Mouse (Mus musculus) lung, embryonic 15.5 days (tissue): ENCODE data around the gene Nmnat1. TPM values are rescaled to one million over a fixed set of nuclear protein-coding genes. Genes with fewer than 3 reads are reported as not detected.
"Not testable (repeated sequence)": the region's sequence is repeated elsewhere in the genome, so short reads cannot be mapped to it uniquely, and the experiment has no call there.

Source experiments
- ATAC-seq: fragments of 200-750 bp; cut with Nextera tagmentation; 2 replicates; pipeline ENCODE4 v1.8.0; 2017; ENCODE audit warnings: moderate number of reproducible peaks, borderline replicate concordance; ENCODE audit not compliant: low FRiP score, low TSS enrichment; ENCODE audit errors: extremely low read depth
- H3K27ac ChIP-seq: fragments of 300-500 bp; sonication (generic); 2 replicates; pipeline ENCODE4 v1.5.1; 2015; ENCODE audit warnings: moderate library complexity, mild to moderate bottlenecking, inconsistent platforms
- H3K27me3 ChIP-seq: fragments of 300-500 bp; sonication (generic); 2 replicates; pipeline ENCODE4 v1.6.1; 2015; ENCODE audit warnings: inconsistent platforms
- H3K36me3 ChIP-seq: fragments of 300-500 bp; sonication (generic); 2 replicates; pipeline ENCODE4 v1.6.1; 2015; ENCODE audit warnings: inconsistent platforms
- H3K4me1 ChIP-seq: fragments of 300-500 bp; sonication (generic); 2 replicates; pipeline ENCODE4 v1.6.1; 2015; ENCODE audit warnings: inconsistent platforms
- H3K4me2 ChIP-seq: fragments of 300-500 bp; sonication (generic); 2 replicates; pipeline ENCODE4 v1.6.1; 2015; ENCODE audit warnings: inconsistent platforms, mild to moderate bottlenecking, moderate library complexity
- H3K4me3 ChIP-seq: fragments of 300-500 bp; sonication (generic); 2 replicates; pipeline ENCODE4 v1.5.1; 2015; ENCODE audit warnings: mild to moderate bottlenecking, inconsistent platforms
- H3K9ac ChIP-seq: fragments of 300-500 bp; sonication (generic); 2 replicates; pipeline ENCODE4 v1.6.1; 2015; ENCODE audit warnings: inconsistent platforms
- H3K9me3 ChIP-seq: fragments of 300-500 bp; sonication (generic); 2 replicates; pipeline ENCODE4 v1.6.1; 2016; ENCODE audit warnings: inconsistent platforms
- WGBS: fragments of 180-500 bp; shearing (Covaris S2); methylation state at CpG from one replicate; pipeline ENCODE4 v1.1.7; 2015; 5-methylcytosine and 5-hydroxymethylcytosine counted together
- polyA plus RNA-seq: library from polyadenylated mRNA; unstranded; fragments of >200 nt; fragmentation: Nextera tagmentation; extraction: Ambion mirVana; gene quantifications from 2 replicates; pipeline ENCODE4 v1.2.1, GENCODE M21; 2015

Nmnat1 gene
- polyA plus RNA-seq, 1 experiment from 2014 or later, result 11.2 TPM

DNA sequence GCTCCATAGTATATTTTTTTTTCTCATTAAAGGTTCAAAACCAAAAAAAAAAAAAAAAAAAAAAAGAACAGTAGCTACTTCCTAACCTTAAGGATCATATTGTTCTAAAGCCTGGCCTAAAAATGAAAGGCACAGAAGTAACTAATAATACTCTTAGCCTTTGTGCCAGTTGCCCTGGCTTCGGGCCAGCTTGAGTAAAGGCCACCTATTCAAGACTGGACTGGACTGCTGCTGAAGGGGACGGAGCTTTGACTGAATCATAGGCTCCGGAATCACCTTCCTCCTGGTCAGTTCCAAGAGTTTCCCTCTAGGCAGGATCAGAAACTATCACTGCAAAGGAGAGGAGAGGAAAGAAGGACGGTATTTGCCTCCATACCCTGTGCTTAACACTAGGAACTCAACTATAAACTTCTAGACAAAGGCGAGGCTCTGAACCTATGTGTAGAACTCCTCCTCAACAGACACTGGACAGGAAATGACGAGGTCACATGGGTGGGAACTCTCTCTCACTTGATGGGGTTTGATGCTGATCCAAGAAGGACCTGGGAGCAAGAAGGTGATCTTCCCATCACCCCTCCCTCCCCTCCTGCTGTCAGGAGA, 27.1 kb downstream of the Nmnat1 start:
- Histone ChIP-seq H3K27ac (no peak overlapping the region), H3K9ac (no peak overlapping the region), H3K4me2 (no peak overlapping the region), H3K4me3 (no peak overlapping the region), H3K36me3 (no peaks in the 10 kb centered on the region), H3K9me3 (no peaks in the 10 kb centered on the region), H3K27me3 (no peaks in the 10 kb centered on the region), H3K4me1 (peaks cover 7% of the 10 kb centered on the region; the same call in 1 of the 2 replicates)
- ATAC-seq, result no peak
- 70% methylated on average over 6 of the region's 6 CpGs for WGBS

DNA sequence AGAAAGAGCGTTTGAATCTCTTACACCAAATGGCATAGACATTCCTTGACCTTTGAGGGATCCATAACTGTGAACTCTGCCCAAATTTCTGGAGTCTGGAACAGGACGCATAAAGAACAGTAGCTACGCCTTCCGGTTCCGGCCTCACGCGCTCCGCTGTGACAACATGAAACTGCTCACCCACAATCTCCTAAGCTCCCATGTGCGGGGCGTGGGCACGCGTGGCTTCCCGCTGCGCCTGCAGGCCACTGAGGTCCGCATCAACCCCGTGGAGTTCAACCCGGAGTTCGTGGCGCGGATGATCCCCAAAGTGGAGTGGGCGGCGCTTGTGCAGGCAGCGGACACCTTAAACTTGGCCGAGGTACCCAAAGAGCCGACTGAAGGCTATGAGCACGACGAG, 27.8 kb downstream of the Nmnat1 start:
- ATAC-seq, H3K27me3 ChIP-seq: not testable (repeated sequence)

DNA sequence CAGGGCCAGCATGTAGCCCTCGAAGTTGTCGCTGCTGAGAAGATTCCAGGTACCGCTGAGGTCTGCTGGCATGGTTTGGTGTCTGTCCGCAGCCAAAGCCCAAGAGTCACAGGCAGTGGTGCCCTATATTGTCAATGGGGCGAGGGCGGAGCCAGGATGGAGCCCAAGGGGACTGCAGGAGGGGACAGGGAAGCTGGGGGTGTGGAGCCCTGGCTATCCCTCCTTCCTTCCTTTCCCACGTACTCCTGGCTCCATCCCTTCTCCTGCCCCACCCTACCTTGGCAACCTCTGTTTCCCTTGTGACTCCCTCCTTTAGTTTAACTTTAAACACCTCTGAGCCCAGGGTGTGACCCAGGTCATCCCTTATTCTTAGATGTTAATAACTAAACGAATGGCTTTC, 30.1 kb downstream of the Nmnat1 start, which contains the start of gene Rbp7:
Rbp7 (minus strand) TSS at position 100 of the 400 bp plus-strand sequence.
- no peaks in the 10 kb centered on the region for H3K9me3 ChIP-seq
- no peaks in the 10 kb centered on the region for H3K4me1 ChIP-seq
- no peak within 1 kb of the TSS for H3K9ac ChIP-seq
- 51% methylated on average over 8 of the region's 8 CpGs for WGBS
- no peaks in the 10 kb centered on the region for H3K36me3 ChIP-seq
- no peak within 1 kb of the TSS for H3K4me3 ChIP-seq
- no peaks in the 10 kb centered on the region for H3K27me3 ChIP-seq
- no peak for ATAC-seq
- no peak within 1 kb of the TSS for H3K4me2 ChIP-seq
- no peak within 1 kb of the TSS for H3K27ac ChIP-seq

More for the DNA sequence above, 27.8 kb downstream of the Nmnat1 start:
- H3K9ac ChIP-seq, H3K4me1 ChIP-seq, H3K27ac ChIP-seq, H3K4me2 ChIP-seq, H3K9me3 ChIP-seq, H3K36me3 ChIP-seq, H3K4me3 ChIP-seq: not testable (repeated sequence)
- WGBS, result 79% methylated on average over 27 of the region's 27 CpGs

GRCm38 (mm10) chr4:149454263-149454662, 30.7 kb downstream of the Nmnat1 start:
- 75% methylated on average over 17 of the region's 17 CpGs for whole genome bisulfite sequencing
- no peak overlapping the region for H3K4me3 ChIP-seq
- ATAC-seq, result no peak

GRCm38 (mm10) chr4:149453656-149454055, 31.3 kb downstream of the Nmnat1 start:
- Histone ChIP-seq H3K9me3 (no peaks in the 10 kb centered on the region), H3K4me2 (no peak overlapping the region), H3K27ac (no peak overlapping the region), H3K4me3 (no peak overlapping the region), H3K9ac (no peak overlapping the region), H3K4me1 (no peaks in the 10 kb centered on the region), H3K36me3 (no peaks in the 10 kb centered on the region), H3K27me3 (no peaks in the 10 kb centered on the region)
- ATAC-seq, result no peak
- 73% methylated on average over 4 of the region's 4 CpGs for WGBS

More at GRCm38 (mm10) chr4:149454263-149454662, 30.7 kb downstream of the Nmnat1 start:
- H3K9me3 ChIP-seq, result no peaks in the 10 kb centered on the region
- no peak overlapping the region for H3K4me2 ChIP-seq
- H3K27ac ChIP-seq, result no peak overlapping the region
- no peaks in the 10 kb centered on the region for H3K4me1 ChIP-seq
- H3K36me3 ChIP-seq, result no peaks in the 10 kb centered on the region
- no peaks in the 10 kb centered on the region for H3K27me3 ChIP-seq
- no peak overlapping the region for H3K9ac ChIP-seq

DNA sequence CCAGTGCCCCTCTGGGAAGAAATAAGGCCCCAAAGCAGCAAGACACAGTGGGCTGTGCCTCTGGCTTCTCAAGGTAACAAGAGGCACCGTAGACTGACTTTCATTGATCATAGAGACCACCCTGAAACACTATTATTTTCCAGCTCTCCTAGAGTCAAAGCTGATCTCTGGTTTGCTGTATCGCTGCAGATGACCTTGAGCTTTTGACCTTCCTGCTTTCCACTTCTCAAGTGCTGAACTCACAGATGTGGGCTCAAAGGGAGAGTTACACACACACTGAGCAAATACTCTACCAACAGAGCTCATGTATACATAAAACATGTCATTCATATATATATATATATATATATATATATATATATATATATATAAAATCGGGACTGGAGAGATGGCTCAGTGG, 34.4 kb downstream of the Nmnat1 start:
- H3K4me3 ChIP-seq, result no peak overlapping the region
- peaks cover 6% of the 10 kb centered on the region for H3K4me1 ChIP-seq
- WGBS, result 63% methylated on average over 3 of the region's 3 CpGs
- no peaks in the 10 kb centered on the region for H3K9me3 ChIP-seq
- no peak for ATAC-seq
- no peak overlapping the region for H3K27ac ChIP-seq
- H3K4me2 ChIP-seq, result no peak overlapping the region
- H3K27me3 ChIP-seq, result no peaks in the 10 kb centered on the region
- H3K9ac ChIP-seq, result no peak overlapping the region
- no peaks in the 10 kb centered on the region for H3K36me3 ChIP-seq

- Histone ChIP-seq H3K9me3 (no peaks in the 10 kb centered on the region), H3K27ac (peak overlapping the region; percentile 91), H3K4me2 (peak overlapping the region; percentile 76), H3K36me3 (no peaks in the 10 kb centered on the region), H3K9ac (no peak overlapping the region), H3K4me3 (peak overlapping the region; percentile 36; the same call in 1 of the 2 replicates), H3K27me3 (no peaks in the 10 kb centered on the region), H3K4me1 (peaks cover 27% of the 10 kb centered on the region)
- no peak for ATAC-seq
- 46% methylated on average over 1 of the region's 1 CpGs for WGBS
Measured at GRCm38 (mm10) chr4:149446309-149446708, 38.7 kb downstream of the Nmnat1 start.

DNA sequence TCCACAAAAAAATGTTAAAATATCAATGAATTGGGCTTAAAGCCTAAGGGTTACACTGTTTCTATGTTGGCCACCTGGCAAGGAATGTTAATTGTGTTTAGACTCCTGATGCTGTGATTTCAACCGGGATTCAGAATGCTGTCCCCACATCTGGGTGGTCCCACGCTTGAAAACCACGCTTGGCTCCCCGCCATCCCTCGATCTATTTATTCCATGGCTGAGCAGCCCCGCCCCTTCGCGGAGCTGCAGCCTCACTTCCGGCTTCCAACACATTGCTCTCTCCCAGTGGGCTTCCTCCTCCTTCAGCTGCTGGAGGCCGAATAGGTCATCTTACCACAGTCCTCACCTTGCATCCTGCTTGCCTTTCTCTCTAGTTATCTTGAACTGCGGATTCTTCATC, 39.1 kb downstream of the Nmnat1 start:
- peak overlapping the region; percentile 76 for H3K4me2 ChIP-seq
- no peaks in the 10 kb centered on the region for H3K9me3 ChIP-seq
- H3K4me3 ChIP-seq, result peak overlapping the region; percentile 36
- H3K9ac ChIP-seq, result no peak overlapping the region
- peak overlapping the region; percentile 91 for H3K27ac ChIP-seq
- ATAC-seq, result peak; percentile 48; the same call in 1 of the 2 replicates
- no peaks in the 10 kb centered on the region for H3K27me3 ChIP-seq
- peaks cover 27% of the 10 kb centered on the region for H3K4me1 ChIP-seq
- WGBS, result 1% methylated on average over 11 of the region's 11 CpGs
- no peaks in the 10 kb centered on the region for H3K36me3 ChIP-seq

DNA sequence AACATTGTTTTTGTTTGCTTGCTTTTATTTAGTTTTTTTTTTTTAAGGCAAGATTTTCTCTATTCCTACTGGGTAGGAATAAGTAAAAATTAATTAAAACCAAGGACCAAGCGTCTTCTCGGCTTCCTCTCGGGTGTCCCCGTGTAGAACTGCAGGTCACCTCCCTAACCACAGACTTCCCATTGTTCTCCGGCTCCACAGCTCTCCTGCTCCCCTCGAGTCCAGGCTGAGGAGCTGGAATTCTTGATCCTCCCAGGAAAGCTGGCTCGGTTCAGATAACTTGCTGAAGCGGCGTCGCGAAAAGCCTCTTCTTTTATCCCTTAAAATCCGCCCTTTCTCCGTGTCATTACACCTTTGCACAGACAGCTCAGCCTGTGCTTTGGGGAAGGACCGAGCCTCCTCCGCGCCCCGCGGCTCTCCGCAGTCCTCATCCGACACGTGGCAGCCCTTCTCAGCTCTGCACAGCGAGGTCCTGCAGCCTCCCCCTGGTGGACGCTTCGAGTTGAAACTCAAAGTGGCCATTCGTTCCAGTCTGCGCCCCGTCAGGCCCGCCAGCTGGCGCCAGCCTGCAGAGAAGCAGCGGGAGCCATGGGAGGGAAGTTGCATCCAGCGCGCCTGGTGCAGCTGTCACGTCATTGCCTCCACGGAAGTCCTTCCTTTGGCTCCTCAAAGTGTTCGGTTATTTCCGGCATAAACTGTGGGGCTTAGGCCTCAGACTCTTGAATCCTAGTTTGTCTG, 39.9 kb downstream of the Nmnat1 start:
- WGBS, result under 1% methylated on average over 36 of the region's 36 CpGs

GRCm38 (mm10) chr4:149444465-149444864, 40.5 kb downstream of the Nmnat1 start:
- Histone ChIP-seq H3K36me3 (no peaks in the 10 kb centered on the region), H3K27me3 (no peaks in the 10 kb centered on the region), H3K4me3 (no peak overlapping the region), H3K9me3 (no peaks in the 10 kb centered on the region), H3K27ac (peak overlapping the region; percentile 91), H3K9ac (no peak overlapping the region), H3K4me1 (peaks cover 27% of the 10 kb centered on the region), H3K4me2 (0 out of 2 replicates have a peak overlapping the region, but pooled peaks have one; percentile 76)
- 46% methylated on average over 1 of the region's 1 CpGs for WGBS
- ATAC-seq, result no peak

More for the DNA sequence above, 39.9 kb downstream of the Nmnat1 start:
- peaks cover 27% of the 10 kb centered on the region for H3K4me1 ChIP-seq
- H3K4me2 ChIP-seq, result peak overlapping the region; percentile 76
- ATAC-seq, result peak; percentile 95
- H3K27me3 ChIP-seq, result no peaks in the 10 kb centered on the region
- no peaks in the 10 kb centered on the region for H3K9me3 ChIP-seq
- peak overlapping the region; percentile 56 for H3K9ac ChIP-seq
- H3K27ac ChIP-seq, result peak overlapping the region; percentile 91
- peak overlapping the region; percentile 36 for H3K4me3 ChIP-seq
- H3K36me3 ChIP-seq, result no peaks in the 10 kb centered on the region

DNA sequence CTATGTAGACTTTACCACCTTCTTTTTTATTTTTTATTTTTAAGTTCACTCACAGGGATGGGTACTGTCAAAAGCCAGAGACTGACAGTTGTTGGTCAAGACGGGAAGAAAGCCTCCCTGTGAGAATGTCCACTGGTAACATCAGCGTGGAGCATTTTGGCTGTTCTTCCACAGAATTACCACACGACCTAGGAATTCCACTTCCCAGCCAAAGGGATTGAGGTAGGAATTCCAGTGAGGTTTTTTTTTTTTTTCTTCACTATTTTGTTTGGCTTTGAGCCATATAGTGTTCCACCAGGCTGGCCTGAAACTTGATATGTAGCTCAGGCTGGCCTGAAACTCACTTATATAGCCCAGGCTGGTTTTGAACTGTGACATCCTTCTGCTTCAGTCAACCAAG, 42.6 kb downstream of the Nmnat1 start:
- Histone ChIP-seq H3K9ac (no peak overlapping the region), H3K4me2 (no peak overlapping the region), H3K36me3 (no peaks in the 10 kb centered on the region), H3K4me1 (peaks cover 27% of the 10 kb centered on the region), H3K4me3 (no peak overlapping the region), H3K9me3 (no peaks in the 10 kb centered on the region), H3K27me3 (no peaks in the 10 kb centered on the region), H3K27ac (peak overlapping the region; percentile 34; the same call in 1 of the 2 replicates)
- no peak for ATAC-seq
- WGBS, result 13% methylated on average over 3 of the region's 3 CpGs

- Histone ChIP-seq H3K27me3 (no peaks in the 10 kb centered on the region), H3K9me3 (no peaks in the 10 kb centered on the region), H3K36me3 (no peaks in the 10 kb centered on the region), H3K9ac (no peak overlapping the region), H3K4me1 (peaks cover 21% of the 10 kb centered on the region), H3K4me3 (no peak overlapping the region), H3K4me2 (no peak overlapping the region), H3K27ac (no peak overlapping the region)
- no peak for ATAC-seq
- 70% methylated on average over 8 of the region's 8 CpGs for WGBS
Measured at GRCm38 (mm10) chr4:149440576-149440975, 44.4 kb downstream of the Nmnat1 start.
